8 mouse cellular contexts compared by ENCODE assay signal in genomic region chr4:56685123-56685522, GRCm38 (mm10). TPM values are rescaled to one million over a fixed set of nuclear protein-coding genes. Genes with fewer than 3 reads are reported as not detected.
DNase-seq lines count a peak whose midpoint lies in the region; ATAC-seq and TF ChIP-seq lines count a peak whose summit lies in the region.

No protein-coding gene starts in this region.

- dilution Hi-C loops in CH12.LX (cut with MboI; ENCODE audit: extremely low pct_ligation_motif_present, extremely low pct_unique_long_range_greater_than_20kb, low sequenced_read_pairs): no loop called here

- no peak overlapping the region for H3K9ac ChIP-seq in CH12.LX (ENCODE audit: insufficient read depth, low read depth)
- no peak overlapping the region for H3K9ac ChIP-seq in forebrain, embryonic 12.5 days
- no peak overlapping the region for H3K9ac ChIP-seq in heart, embryonic 16.5 days (ENCODE audit: low read length)
- no peak overlapping the region for H3K9ac ChIP-seq in liver, postnatal 0 days (replicated peaks)
- H3K9ac ChIP-seq in neural tube, embryonic 15.5 days (replicated peaks): no peak overlapping the region

- no peaks in the 10 kb centered on the region for H3K27me3 ChIP-seq in CH12.LX (replicated peaks)
- H3K27me3 ChIP-seq in forebrain, embryonic 12.5 days: 0 out of 2 replicates have a peak, but pooled peaks cover 3% of the 10 kb centered on the region
- H3K27me3 ChIP-seq in heart, embryonic 16.5 days (ENCODE audit: control insufficient read depth, insufficient read depth, low read length): no peaks in the 10 kb centered on the region
- H3K27me3 ChIP-seq in liver, postnatal 0 days (ENCODE audit: insufficient read depth, low read length): 0 out of 2 replicates have a peak, but pooled peaks cover 5% of the 10 kb centered on the region
- H3K27me3 ChIP-seq in neural tube, embryonic 15.5 days (replicated peaks): no peaks in the 10 kb centered on the region

- DNase-seq in CH12.LX (ENCODE audit: extremely low read depth): peak; percentile 91
- DNase-seq in c-Kit-positive CD71-negative TER-119-negative erythroid progenitor cells, embryonic 14.5 days (ENCODE audit: low read depth): peak; percentile 74
- DNase-seq in kidney, postnatal 25 days: peak; percentile 85 to 87
- DNase-seq in liver, postnatal 0 days: peak; percentile 82
- DNase-seq in testis, postnatal 10 days (ENCODE audit: low spot score): peak; percentile 90

- TF ChIP-seq RAD21 in CH12.LX (IDR thresholded peaks at IDR 0.05; ENCODE audit: low read depth, low read length): peak; percentile 99

- ATAC-seq in forebrain, embryonic 12.5 days (ENCODE audit: low FRiP score): peak; percentile 65
- ATAC-seq in heart, embryonic 16.5 days (replicated peaks; ENCODE audit: extremely low read depth, insufficient read depth, low FRiP score): peak; percentile 70
- peak; percentile 43; the same call in 1 of the 2 replicates for ATAC-seq in liver, postnatal 0 days
- ATAC-seq in neural tube, embryonic 15.5 days (ENCODE audit: low FRiP score): peak; percentile 69; the same call in 1 of the 2 replicates

- H3K4me1 ChIP-seq in CH12.LX (ENCODE audit: control insufficient read depth in 1 of 2, insufficient read depth in 2 of 2): peaks cover 4 to 19% of the 10 kb centered on the region in 2 experiments
- H3K4me1 ChIP-seq in forebrain, embryonic 12.5 days: peaks cover 2% of the 10 kb centered on the region; the same call in 1 of the 2 replicates
- H3K4me1 ChIP-seq in heart, embryonic 16.5 days (ENCODE audit: control insufficient read depth, insufficient read depth, low read length): peaks cover 7% of the 10 kb centered on the region; the same call in 1 of the 2 replicates
- no peaks in the 10 kb centered on the region for H3K4me1 ChIP-seq in liver, postnatal 0 days (ENCODE audit: insufficient read depth)
- peaks cover 9% of the 10 kb centered on the region for H3K4me1 ChIP-seq in neural tube, embryonic 15.5 days

- TF ChIP-seq POLR2A in CH12.LX (IDR thresholded peaks at IDR 0.05; ENCODE audit: low read depth, low read length): no peak

- WGBS in forebrain, embryonic 12.5 days: 11% methylated on average over 9 of the region's 9 CpGs
- 6% methylated on average over 9 of the region's 9 CpGs for WGBS in heart, embryonic 16.5 days
- WGBS in liver, postnatal 0 days (ENCODE audit: insufficient replicate concordance): 8% methylated on average over 9 of the region's 9 CpGs
- 8% methylated on average over 9 of the region's 9 CpGs for WGBS in neural tube, embryonic 15.5 days

- no peak for TF ChIP-seq EP300 in CH12.LX (IDR thresholded peaks at IDR 0.05; ENCODE audit: low read length)
- no peak for TF ChIP-seq EP300 in liver, postnatal 0 days (IDR thresholded peaks at IDR 0.05; ENCODE audit: low read depth)

- no peak overlapping the region for H3K27ac ChIP-seq in CH12.LX (ENCODE audit: insufficient read depth, low read depth)
- no peak overlapping the region for H3K27ac ChIP-seq in forebrain, embryonic 12.5 days
- no peak overlapping the region for H3K27ac ChIP-seq in heart, embryonic 16.5 days (ENCODE audit: low read length)
- no peak overlapping the region for H3K27ac ChIP-seq in liver, postnatal 0 days (ENCODE audit: low read depth)
- H3K27ac ChIP-seq in neural tube, embryonic 15.5 days (replicated peaks): no peak overlapping the region

- peak; percentile 71 to 92 for TF ChIP-seq CTCF in CH12.LX (conservative IDR thresholded peaks at IDR 0.05 in 1 of 2, IDR thresholded peaks at IDR 0.05 in 1 of 2; ENCODE audit: low read depth in 2 of 2, low read length in 2 of 2)
- peak; percentile 83 for TF ChIP-seq CTCF in liver, postnatal 0 days (IDR thresholded peaks at IDR 0.05; ENCODE audit: low read depth)

- no peaks in the 10 kb centered on the region for H3K36me3 ChIP-seq in CH12.LX (replicated peaks in 1 of 2; ENCODE audit: control insufficient read depth in 1 of 2, insufficient read depth in 1 of 2, low read length in 1 of 2)
- no peaks in the 10 kb centered on the region for H3K36me3 ChIP-seq in forebrain, embryonic 12.5 days (replicated peaks)
- H3K36me3 ChIP-seq in heart, embryonic 16.5 days (ENCODE audit: control insufficient read depth, insufficient read depth): no peaks in the 10 kb centered on the region
- H3K36me3 ChIP-seq in liver, postnatal 0 days (replicated peaks; ENCODE audit: insufficient read depth, low read length): no peaks in the 10 kb centered on the region
- no peaks in the 10 kb centered on the region for H3K36me3 ChIP-seq in neural tube, embryonic 15.5 days

- H3K4me2 ChIP-seq in CH12.LX (ENCODE audit: insufficient read depth, low read depth, poor library complexity, severe bottlenecking): peak overlapping the region; percentile 58
- H3K4me2 ChIP-seq in forebrain, embryonic 12.5 days: peak overlapping the region; percentile 37; the same call in 1 of the 2 replicates
- H3K4me2 ChIP-seq in heart, embryonic 16.5 days (ENCODE audit: low read depth, low read length): peak overlapping the region; percentile 48
- no peak overlapping the region for H3K4me2 ChIP-seq in liver, postnatal 0 days (ENCODE audit: low read depth, low read length)
- peak overlapping the region; percentile 38 for H3K4me2 ChIP-seq in neural tube, embryonic 15.5 days

- H3K79me2 ChIP-seq in CH12.LX (replicated peaks; ENCODE audit: control insufficient read depth, extremely low read depth, insufficient read depth, poor library complexity, severe bottlenecking): no peaks in the 10 kb centered on the region

- peak overlapping the region in 1 of 3 experiments; percentile 20 for H3K4me3 ChIP-seq in CH12.LX (replicated peaks in 1 of 3; ENCODE audit: low read depth in 2 of 3, low read length in 2 of 3, poor library complexity in 1 of 3)
- no peak overlapping the region for H3K4me3 ChIP-seq in forebrain, embryonic 12.5 days (replicated peaks)
- H3K4me3 ChIP-seq in heart, embryonic 16.5 days (ENCODE audit: low read length): peak overlapping the region; percentile 23; the same call in 1 of the 2 replicates
- H3K4me3 ChIP-seq in liver, postnatal 0 days (ENCODE audit: low read depth, low read length): no peak overlapping the region
- no peak overlapping the region for H3K4me3 ChIP-seq in neural tube, embryonic 15.5 days (replicated peaks)

- in situ Hi-C loops in CH12.LX (cut with MboI; ENCODE audit: low pct_ligation_motif_present, low pct_unique_long_range_greater_than_20kb, low sequenced_read_pairs): loop anchor here (10.0 kb wide), 1 partner anchor 1160 kb away; no protein-coding TSS in a partner anchor

- no peaks in the 10 kb centered on the region for H3K9me3 ChIP-seq in CH12.LX (replicated peaks; ENCODE audit: low read length)
- H3K9me3 ChIP-seq in forebrain, embryonic 12.5 days: no peaks in the 10 kb centered on the region
- H3K9me3 ChIP-seq in heart, embryonic 16.5 days (replicated peaks; ENCODE audit: control insufficient read depth, low read length): no peaks in the 10 kb centered on the region
- no peaks in the 10 kb centered on the region for H3K9me3 ChIP-seq in liver, postnatal 0 days (ENCODE audit: low read length)
- H3K9me3 ChIP-seq in neural tube, embryonic 15.5 days (replicated peaks): no peaks in the 10 kb centered on the region

TF ChIP-seq in CH12.LX, 34 proteins besides CTCF, POLR2A, EP300 and RAD21 (continues in another document):
- TF ChIP-seq JUND (conservative IDR thresholded peaks at IDR 0.05; ENCODE audit: low read depth, low read length) (no peak), ETS1 (conservative IDR thresholded peaks at IDR 0.05; ENCODE audit: low read depth, low read length) (no peak), MAFK (IDR thresholded peaks at IDR 0.05; ENCODE audit: insufficient replicate concordance, low read length) (peak; percentile 14; the same call in 1 of the 2 replicates), MAZ (IDR thresholded peaks at IDR 0.05; ENCODE audit: low read depth, low read length) (0 out of 2 replicates have a peak, but pooled peaks have one; percentile 76), SMC3 (IDR thresholded peaks at IDR 0.05; ENCODE audit: low read depth, low read length) (peak; percentile 87), MYC (IDR thresholded peaks at IDR 0.05; ENCODE audit: low read depth, low read length) (0 out of 2 replicates have a peak, but pooled peaks have one; percentile 39), NRF1 (IDR thresholded peaks at IDR 0.05; ENCODE audit: low read depth, low read length) (no peak), ZC3H11A (IDR thresholded peaks at IDR 0.05; ENCODE audit: low read depth, low read length) (peak; percentile 71), HCFC1 (IDR thresholded peaks at IDR 0.05; ENCODE audit: low read depth, low read length) (no peak), RCOR1 (conservative IDR thresholded peaks at IDR 0.05; ENCODE audit: low read depth, low read length) (0 out of 2 replicates have a peak, but pooled peaks have one; percentile 35), NELFE (IDR thresholded peaks at IDR 0.05; ENCODE audit: low read depth, low read length) (peak; percentile 53; the same call in 1 of the 2 replicates)

RNA-seq across cellular contexts. Expression of gene Gm26657, which starts 54.7 kb away (rescaled TPM):
- 0.08 TPM in 1 of 2 replicates, not detected in the other for total RNA-seq in CH12.LX (2012; rRNA removed)
- total RNA-seq in CH12.LX (2014; rRNA removed): not detected in 2 replicates
- polyA plus RNA-seq in CH12.LX (2012; ENCODE audit: insufficient read length, low read depth): not detected in 2 replicates
- polyA plus RNA-seq in forebrain, embryonic 12.5 days (2016; fragmentation: Nextera tagmentation; extraction: Ambion mirVana): not detected in 2 replicates
- not detected in 2 replicates for polyA plus RNA-seq in heart, embryonic 16.5 days (2015; fragmentation: Nextera tagmentation; extraction: Ambion mirVana)
- not detected in 2 replicates for polyA plus RNA-seq in liver, postnatal 0 days (2015; fragmentation: Nextera tagmentation; extraction: Ambion mirVana)
- not detected in 2 replicates for polyA plus RNA-seq in neural tube, embryonic 15.5 days (2015; fragmentation: Nextera tagmentation; extraction: Ambion mirVana)

RNA-seq across cellular contexts. Expression of gene Actl7b, which starts 56.1 kb away (rescaled TPM):
- total RNA-seq in CH12.LX (2012; rRNA removed): 0.08 and 0.13 TPM in 2 replicates
- total RNA-seq in CH12.LX (2014; rRNA removed): 0.16 TPM in 1 of 2 replicates, not detected in the other
- 0.21 and 0.23 TPM in 2 replicates for polyA plus RNA-seq in CH12.LX (2012; ENCODE audit: insufficient read length, low read depth)
- polyA plus RNA-seq in forebrain, embryonic 12.5 days (2016; fragmentation: Nextera tagmentation; extraction: Ambion mirVana): not detected in 2 replicates
- polyA plus RNA-seq in heart, embryonic 16.5 days (2015; fragmentation: Nextera tagmentation; extraction: Ambion mirVana): not detected in 2 replicates
- not detected in 2 replicates for polyA plus RNA-seq in liver, postnatal 0 days (2015; fragmentation: Nextera tagmentation; extraction: Ambion mirVana)
- polyA plus RNA-seq in neural tube, embryonic 15.5 days (2015; fragmentation: Nextera tagmentation; extraction: Ambion mirVana): not detected in 2 replicates

RNA-seq across cellular contexts. Expression of gene Actl7a, which starts 58.1 kb away (rescaled TPM):
- 0.08 and 0.13 TPM in 2 replicates for total RNA-seq in CH12.LX (2012; rRNA removed)
- total RNA-seq in CH12.LX (2014; rRNA removed): not detected in 2 replicates
- not detected in 2 replicates for polyA plus RNA-seq in CH12.LX (2012; ENCODE audit: insufficient read length, low read depth)
- not detected in 2 replicates for polyA plus RNA-seq in forebrain, embryonic 12.5 days (2016; fragmentation: Nextera tagmentation; extraction: Ambion mirVana)
- not detected in 2 replicates for polyA plus RNA-seq in heart, embryonic 16.5 days (2015; fragmentation: Nextera tagmentation; extraction: Ambion mirVana)
- polyA plus RNA-seq in liver, postnatal 0 days (2015; fragmentation: Nextera tagmentation; extraction: Ambion mirVana): not detected in 2 replicates
- not detected in 2 replicates for polyA plus RNA-seq in neural tube, embryonic 15.5 days (2015; fragmentation: Nextera tagmentation; extraction: Ambion mirVana)
